Mouse (Mus musculus) cerebellum, adult 2 months (tissue): ENCODE results near the gene Gm42906.

ENCODE experiments used
- CTCF ChIP-seq: fragments of 200-500 bp; IDR thresholded peaks from 2 replicates; pipeline ENCODE4 v1.5.1; 2011; ENCODE audit warnings: low read depth, mild to moderate bottlenecking, control low read depth, low read length, moderate library complexity, borderline replicate concordance; ENCODE audit not compliant: insufficient read depth
- POLR2A ChIP-seq: fragments of 200-500 bp; IDR thresholded peaks from 2 replicates; pipeline ENCODE4 v1.6.1; 2011; ENCODE audit warnings: low read length, control low read depth, borderline replicate concordance; ENCODE audit not compliant: insufficient read depth

GRCm38 (mm10) chr5:151418551-151418950 is 9.4 kb downstream of the Gm42906 start:
- no peak for TF ChIP-seq CTCF
- TF ChIP-seq POLR2A = no peak
